Mouse (Mus musculus) layer of hippocampus, postnatal 10 days (tissue): ENCODE results near the gene Ankrd13c. TPM values are rescaled to one million over a fixed set of nuclear protein-coding genes. Genes with fewer than 3 reads are reported as not detected.

Source experiments
- DNase-seq, 2 experiments: peaks; one replicate each; pipeline ENCODE4 v3.0.0; 2021; ENCODE audit warnings: low spot score in 2 of 2
- total RNA-seq, 2 experiments: library from RNA; stranded (reverse); gene quantifications; 2 replicates each; pipeline ENCODE4 v1.2.3; 2021

Gene Ankrd13c
- total RNA-seq, 2 experiments from 2014 or later = 116 to 117 TPM

DNA sequence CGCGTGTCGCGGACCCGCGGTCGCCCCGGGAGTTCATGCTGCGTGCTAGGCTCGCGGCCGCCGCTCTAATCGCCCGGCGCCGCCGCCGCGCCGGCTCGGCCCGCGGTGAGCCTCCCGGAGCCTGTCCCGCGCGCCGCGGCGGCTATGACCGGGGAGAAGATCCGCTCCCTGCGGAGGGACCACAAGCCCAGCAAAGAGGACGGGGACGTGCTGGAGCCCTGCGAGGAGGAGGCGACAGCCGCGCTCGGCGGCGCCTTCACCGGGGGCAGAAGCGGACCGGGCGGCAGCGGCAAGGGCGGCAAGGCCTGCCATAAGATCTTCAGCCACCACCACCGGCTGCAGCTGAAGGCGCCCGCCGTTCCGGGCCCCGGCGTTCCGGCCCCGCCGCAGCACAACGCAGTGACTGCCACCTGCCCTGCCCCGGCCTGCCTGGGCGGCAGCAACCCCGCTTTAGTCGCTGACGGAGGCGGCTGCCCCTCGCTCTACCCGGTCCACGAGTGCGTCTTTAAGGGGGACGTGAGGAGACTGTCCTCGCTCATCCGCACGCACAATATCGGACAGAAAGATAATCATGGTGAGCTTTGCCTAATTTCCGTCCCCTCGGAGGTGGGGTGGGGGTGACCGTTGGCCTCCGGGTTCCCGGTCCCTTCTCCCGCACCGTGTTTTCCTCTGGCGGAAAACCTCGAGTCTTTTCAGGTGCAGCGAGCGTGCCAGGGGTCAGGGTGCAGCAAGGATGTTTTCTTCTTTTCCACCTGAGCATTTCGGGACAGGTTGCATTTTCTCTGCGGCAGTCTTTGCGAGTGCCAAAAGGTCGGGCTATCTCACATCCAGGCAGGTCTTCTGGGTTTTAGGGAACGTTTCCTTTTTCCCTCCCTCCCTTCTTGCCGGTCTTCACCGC, 593 bp downstream of the Ankrd13c start:
- DNase-seq = peak in 1 of 2 experiments; percentile 63

DNA sequence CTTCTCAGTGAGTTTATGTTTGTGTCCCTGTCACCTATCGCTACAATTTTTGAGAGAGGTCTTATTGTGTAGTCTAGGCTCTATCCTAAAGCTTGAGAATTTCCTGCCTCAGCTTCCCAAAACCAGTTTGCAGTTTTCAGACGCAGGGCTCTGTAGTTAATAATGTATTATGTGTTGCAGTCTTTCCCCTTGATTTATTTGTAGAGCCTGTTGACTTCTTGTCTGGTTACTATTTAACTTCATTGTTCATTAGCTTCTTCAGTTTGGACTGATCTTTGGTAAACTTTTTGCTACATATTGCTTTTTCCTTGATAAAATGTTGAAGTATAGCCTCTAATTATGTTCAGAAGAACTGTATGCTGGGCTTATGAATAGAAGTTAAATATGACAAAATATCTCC, 5.7 kb downstream of the Ankrd13c start:
- no peak for DNase-seq

- no peak for DNase-seq
Measured at GRCm38 (mm10) chr3:157955466-157955865, 8.4 kb downstream of the Ankrd13c start.

GRCm38 (mm10) chr3:157956201-157956600, 9.2 kb downstream of the Ankrd13c start:
- no peak for DNase-seq

GRCm38 (mm10) chr3:157957320-157957719, 10.3 kb downstream of the Ankrd13c start:
- no peak for DNase-seq

DNA sequence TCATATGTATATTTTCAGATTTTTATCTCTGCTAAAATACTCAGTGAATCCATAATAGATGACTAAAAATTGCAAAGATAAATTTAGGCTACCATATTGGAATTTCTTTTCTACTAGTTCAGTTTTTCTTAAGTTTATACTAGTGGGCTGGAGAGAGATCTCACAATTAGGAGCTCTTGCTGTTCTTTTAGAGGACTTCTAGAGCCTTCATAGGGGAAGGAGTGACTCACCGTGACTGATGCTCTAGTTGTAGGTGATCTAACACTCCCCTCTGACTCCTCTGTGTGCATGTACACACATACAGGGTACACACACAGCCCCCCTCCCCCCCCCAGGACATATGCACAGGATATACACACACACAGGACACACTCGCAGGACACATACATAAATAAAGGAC, 24.1 kb downstream of the Ankrd13c start:
- DNase-seq = no peak

- no peak for DNase-seq
Measured at GRCm38 (mm10) chr3:157973236-157973635, 26.2 kb downstream of the Ankrd13c start.

DNA sequence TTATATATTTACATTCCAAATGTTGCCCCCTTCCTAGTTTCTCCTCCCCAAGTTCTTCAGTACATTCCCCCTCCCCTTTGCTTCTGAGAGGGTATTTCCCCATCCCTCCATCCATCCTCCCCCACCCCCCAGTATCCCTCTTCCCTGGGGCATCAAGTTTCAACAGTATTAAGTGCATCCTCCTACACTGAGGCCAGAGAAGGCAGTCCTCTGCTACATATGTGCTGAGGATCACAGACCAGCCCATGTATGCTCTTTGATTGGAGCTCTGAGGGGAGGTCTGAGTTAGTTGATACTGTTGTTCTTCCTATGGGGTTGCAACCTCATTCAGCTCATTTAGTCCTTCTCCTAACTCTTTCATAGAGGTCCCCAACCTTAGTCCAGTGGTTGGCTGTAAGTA, 32.6 kb downstream of the Ankrd13c start:
- DNase-seq = no peak

- no peak for DNase-seq
Measured at GRCm38 (mm10) chr3:157993322-157993721, 46.3 kb downstream of the Ankrd13c start.

GRCm38 (mm10) chr3:157995726-157996125, 48.7 kb downstream of the Ankrd13c start:
- no peak for DNase-seq

DNA sequence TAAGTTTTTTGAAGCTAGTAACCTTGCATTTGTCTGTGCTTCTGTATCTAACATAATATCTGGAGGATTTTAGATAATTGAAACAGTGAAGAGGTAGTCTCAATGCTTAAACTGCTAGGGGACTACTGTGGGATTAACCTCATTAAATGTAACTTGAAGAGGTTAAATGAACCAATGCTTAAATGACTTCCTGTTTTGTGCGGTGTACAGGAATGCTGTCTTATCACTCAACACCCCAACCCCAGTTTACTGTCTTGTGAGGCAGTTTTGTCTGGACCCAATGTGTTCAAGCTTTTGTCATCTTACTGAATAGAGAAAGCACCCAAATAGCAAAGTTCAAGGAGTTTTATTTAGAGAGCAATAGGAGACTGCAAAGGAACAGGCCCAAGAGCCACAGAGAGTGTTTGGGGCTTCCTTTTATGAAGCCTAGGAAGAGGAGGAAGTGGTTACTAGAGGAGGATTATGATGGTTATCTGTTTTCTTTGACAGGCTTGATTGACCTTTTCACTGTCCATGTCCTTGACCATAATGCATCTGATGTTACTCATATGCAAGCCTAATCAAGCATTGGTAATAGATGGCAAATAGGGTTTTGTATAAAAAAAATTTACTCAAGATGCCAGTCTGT, 51.8 kb downstream of the Ankrd13c start:
- DNase-seq = no peak

- DNase-seq = no peak
Measured at GRCm38 (mm10) chr3:158008647-158009046, 61.6 kb downstream of the Ankrd13c start.

DNA sequence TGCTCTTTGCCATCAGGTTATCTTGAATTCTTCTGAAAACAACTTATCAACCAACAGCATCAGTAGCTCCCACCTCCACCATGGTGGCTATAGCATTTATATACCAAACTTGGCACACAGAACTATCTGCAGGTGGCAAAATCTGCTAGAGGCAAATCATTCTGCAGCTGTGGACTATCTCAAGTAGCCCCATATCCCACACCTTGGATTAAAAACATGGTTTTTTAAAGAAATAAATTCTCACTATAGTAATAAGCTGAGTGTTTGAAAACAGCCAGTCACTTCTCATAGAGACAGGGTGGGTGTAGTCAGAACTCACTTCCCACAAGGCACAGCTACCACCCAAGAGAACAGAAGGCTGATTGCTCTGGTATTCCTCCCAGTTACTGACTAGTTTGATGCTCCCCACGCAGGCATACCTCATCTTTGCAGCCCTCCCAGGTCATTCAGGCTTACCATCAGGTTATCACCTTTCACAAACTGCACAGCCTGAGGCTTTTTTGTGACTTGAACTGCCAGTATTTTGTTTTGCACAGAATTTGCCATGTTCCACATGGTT, 62.8 kb downstream of the Ankrd13c start:
- peak in 1 of 2 experiments; percentile 26 for DNase-seq

GRCm38 (mm10) chr3:158031371-158031925, 84.4 kb downstream of the Ankrd13c start:
- peak; percentile 89 to 91 for DNase-seq

- DNase-seq = no peak
Measured at GRCm38 (mm10) chr3:158032106-158032505, 85.1 kb downstream of the Ankrd13c start.

- DNase-seq = no peak
Measured at GRCm38 (mm10) chr3:158035866-158036265, 88.8 kb downstream of the Ankrd13c start.

- DNase-seq = peak; percentile 94 to 95
Measured at GRCm38 (mm10) chr3:158036329-158036988, 89.4 kb downstream of the Ankrd13c start, which contains the start of the genes Srsf11 and Lrrc40. Gene Srsf11 (minus strand): TSS chr3:158036639. Gene Lrrc40 (plus strand): TSS chr3:158036662.

DNA sequence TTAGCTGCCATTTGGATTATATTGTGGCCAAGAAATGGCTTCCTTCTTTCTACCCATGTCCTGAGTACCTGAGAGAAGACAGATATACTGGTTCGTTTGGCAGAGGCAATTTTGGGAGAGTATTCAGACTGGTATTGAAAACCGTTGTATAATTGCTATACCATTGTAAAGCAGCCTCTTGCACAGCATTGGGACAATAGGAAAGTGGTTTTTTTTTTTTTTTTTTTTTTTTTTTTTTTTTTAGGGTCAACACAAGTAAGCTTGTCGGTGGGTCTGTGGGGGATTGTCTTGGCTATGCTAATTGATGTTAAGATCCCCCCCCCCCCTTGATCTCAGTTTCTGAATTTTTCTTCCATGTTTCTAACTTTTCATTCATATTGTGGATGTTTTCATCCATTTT, 91.1 kb downstream of the Ankrd13c start:
- no peak for DNase-seq

DNA sequence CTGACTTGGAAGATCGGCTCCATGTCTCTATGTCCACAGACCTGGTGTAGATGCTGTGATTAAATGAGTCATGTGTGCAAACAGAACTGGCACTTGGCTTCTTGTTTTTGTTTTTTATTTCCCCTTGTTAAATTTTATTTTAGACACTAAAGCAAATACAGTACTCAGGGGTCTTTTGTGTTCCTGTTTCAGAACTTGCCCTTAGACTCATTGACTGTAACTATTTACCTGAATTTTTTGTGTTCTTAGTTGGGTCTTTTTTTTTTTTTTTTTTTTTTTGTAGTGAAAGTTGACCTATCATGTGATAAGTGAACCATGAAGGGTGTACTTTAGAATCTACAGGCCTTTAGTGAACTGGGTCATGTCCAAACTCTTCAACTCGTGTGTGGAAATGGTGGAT, 93.7 kb downstream of the Ankrd13c start:
- no peak for DNase-seq

- DNase-seq = no peak
Measured at GRCm38 (mm10) chr3:158049508-158049907, 102.5 kb downstream of the Ankrd13c start.
